Mouse (Mus musculus) layer of hippocampus, adult 18-20 months (tissue): Measurements from ENCODE around the gene Gna15. TPM values are rescaled to one million over a fixed set of nuclear protein-coding genes. Genes with fewer than 3 reads are reported as not detected.

ENCODE experiments used
- DNase-seq, 2 experiments: peaks; one replicate each; pipeline ENCODE4 v3.0.0; 2022; ENCODE audit warnings: low spot score in 2 of 2
- total RNA-seq, 2 experiments: library from RNA; stranded (reverse); gene quantifications; 2 replicates each; pipeline ENCODE4 v1.2.3; 2021

Gna15 gene
- total RNA-seq, 2 experiments from 2014 or later = 3.9 to 4.4 TPM

DNA sequence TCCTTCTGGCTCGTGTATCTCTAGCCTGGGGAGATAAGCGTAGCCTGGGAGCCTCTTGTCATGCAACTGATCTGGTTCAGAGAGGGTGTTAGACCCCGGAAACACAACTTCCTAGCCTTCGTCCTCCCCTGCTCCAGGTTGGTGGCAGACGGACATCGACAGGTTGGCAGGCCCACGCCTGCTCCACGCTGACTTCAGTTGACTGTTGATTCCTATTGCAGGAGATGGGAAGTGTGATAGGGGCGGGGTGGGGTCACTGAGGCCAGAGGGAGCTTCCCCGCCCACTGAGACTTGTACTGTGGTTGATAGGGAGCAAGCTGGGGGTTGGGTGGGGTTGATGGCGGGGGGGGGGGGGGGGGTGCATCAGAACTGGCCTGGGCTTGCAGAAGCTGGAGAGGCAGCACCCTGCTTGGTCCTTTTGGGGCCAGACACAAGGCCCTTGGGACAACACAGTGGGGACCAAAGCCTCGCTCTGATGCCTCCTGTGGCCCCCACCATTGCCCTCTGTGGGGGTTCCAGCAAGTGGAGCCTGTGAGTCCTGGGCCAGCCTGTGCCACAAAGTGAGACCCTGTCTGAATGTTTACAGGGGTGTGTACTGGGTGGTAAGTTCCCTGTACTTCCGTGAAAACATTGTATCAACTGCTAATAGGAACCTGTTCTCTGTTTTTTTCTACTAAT lies 1.1 kb upstream of the Gna15 start:
- no peak for DNase-seq

DNA sequence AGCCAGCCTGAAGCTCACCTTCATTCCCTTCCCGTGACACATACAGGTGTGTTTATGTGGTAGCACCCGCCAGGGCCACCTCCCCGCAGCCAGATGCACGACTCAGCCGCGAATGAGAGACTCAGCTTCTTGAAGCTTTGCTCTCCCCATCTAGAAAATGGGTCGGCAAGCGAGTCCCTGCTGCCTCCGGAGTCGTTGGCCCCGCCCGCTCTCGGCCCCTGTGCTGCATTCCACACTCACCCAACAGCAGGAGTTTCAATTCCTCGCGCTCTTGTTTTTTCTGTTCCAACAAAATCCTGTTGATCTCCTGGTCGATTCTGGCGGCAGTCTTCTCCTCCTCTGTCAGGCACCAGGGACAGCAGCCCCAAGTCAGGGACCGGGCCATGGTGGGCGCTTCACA lies 455 bp downstream of the Gna15 start:
- DNase-seq = no peak

DNA sequence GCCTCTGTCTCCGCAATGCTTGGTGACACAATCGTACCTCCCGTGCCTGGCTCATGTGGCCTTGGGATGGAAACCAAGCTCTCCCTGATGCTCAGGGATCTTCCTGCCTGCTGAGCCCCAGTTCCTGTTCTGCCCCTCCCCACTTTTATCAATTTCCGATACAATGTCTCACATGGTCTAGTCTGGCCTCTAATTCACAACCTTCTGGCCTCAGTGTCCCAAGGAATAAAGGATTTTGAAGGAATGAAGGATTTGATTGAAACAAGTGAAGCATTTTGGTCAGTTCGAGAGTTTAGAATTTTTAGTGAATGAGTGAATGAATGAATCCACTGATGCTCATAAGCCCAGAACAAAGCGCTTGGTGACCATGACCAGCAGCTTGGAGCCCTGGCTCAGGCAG lies 883 bp downstream of the Gna15 start:
- DNase-seq = no peak

DNA sequence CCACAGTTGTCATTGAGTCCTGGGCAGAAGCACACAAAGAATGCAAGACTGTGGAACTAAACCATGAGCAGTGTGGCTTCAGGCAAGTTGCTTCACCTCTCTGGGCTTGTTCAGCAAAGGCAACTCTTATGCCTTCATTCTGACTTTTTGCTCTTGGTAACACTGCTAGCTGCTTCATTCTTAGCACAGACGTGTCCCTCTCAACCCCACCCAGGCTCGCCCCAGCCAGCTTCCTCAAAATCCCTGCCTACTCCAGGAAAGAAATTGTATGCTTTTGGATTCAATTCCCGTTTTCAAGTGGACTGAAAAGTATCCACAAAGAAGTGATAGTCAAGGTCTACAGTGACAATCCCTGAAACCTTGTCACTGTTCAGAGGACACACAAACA lies 4.1 kb downstream of the Gna15 start:
- no peak for DNase-seq

DNA sequence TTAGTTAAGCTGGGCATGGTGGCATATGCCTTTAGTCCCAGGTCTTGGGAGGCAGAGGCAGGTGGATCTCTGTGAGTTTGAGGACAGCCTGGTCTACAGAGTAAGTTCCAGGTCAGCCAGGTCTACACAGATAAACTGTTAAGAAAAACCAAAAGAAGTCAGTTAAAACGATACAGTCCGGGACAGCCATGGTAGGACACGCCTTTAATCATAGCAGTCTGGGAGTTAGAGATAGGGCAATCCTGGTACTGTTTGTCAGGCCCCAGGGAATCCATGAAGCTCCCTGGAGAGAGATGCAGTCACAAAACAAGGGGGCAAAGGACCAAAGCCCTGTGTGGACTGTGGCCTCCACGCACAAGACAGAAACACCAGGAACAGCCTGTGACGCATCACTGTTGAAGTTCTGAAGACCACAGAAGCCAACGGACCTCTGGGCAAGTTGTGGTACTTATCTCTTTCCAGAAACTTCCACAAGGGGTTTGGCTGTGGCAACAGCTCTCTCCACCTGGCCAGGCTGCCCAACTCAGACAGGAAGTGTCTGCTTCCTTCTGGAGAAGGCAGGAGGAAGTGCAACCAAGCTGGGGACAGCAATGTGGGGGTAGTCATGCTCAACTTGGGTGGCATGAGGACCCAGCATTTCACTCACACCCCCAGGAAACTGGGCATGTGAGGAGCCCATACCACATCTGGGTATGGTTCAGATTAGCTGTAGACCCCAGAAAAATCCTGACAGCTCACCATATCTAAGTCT lies 4.6 kb downstream of the Gna15 start:
- DNase-seq = no peak

DNA sequence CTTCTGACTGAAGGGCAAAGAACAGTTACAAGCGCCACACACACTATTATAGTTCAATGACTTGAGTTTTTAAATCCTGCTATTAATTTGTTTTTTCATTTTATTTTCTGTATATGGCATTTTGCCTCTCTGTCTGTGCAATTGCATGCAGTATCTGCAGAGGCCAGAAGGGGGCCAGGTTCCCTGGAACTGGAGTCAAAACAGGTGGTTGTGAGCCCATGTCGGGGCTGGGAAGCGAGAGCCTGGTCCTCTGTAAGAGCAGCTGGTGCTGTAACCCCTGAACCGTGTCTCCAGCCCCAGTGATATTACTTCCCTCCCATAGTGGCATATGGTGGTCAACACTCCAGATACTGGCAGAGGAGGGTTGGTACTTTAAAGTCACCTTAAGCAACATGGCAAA lies 5.5 kb downstream of the Gna15 start:
- DNase-seq = peak in 1 of 2 experiments; percentile 76

DNA sequence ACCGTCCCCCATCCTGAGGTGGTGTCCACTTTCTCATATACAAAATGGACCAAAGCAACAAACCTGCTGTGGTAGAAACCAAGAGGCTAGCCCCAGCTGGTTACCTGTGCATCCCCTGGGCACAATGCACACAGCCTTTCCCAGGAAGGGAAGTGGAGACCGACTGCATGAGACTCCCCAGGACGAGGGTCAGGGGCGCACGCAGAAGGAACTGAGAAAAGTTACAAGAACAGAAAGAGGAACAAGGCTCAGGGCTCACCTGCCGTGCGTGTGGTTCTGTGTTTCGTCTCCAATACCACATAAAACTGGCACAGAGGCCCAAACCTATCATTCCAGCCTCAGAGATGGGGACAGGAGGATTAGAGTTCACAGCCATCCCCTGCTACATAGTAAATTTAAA lies 6.8 kb downstream of the Gna15 start:
- DNase-seq = no peak

DNA sequence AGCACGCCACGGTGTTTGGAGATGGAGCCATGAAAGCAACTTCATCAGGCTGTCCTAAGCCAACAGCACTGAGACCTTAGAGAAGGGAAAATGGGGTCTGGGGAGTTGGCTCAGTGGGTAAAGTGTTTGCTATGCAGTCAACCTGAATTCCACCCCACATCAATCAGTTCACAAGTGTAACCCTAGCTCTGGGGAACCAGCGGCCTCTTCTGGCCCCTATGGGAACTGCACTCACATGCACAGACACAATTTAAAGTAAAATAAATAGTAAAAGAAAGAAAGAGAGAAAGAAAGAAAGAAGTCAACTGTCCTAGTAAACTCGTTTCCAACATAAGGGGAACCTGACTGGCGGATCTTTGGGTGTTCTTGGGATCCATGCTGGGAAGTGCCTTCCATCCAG lies 10.2 kb downstream of the Gna15 start:
- no peak for DNase-seq

DNA sequence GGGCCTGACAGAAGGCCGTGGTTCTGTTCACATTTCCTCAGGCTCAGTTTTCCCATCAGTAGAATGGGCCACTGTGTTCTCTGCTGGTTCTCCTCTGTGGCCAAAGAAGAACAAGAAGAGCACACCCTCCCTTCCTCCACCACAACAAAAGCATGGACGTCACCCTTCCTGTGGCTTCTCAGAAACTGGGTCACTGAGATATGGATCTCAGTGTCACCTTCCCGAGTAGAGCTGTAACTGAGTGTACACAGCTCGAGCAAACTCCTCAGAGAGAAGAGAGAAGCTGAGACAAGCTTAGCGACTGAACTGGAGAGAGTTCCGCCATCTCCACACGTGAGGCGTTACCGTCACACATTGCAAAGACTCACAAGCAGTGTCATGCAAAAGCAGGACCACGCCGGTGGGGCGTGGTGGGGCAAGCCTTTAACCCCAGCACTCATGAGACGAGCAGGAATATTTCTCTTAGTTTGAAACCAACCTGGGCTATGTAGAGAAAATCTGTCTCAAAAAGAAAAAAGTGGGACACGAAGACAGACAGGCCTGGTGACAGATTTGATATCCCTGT lies 13.7 kb downstream of the Gna15 start:
- no peak for DNase-seq

DNA sequence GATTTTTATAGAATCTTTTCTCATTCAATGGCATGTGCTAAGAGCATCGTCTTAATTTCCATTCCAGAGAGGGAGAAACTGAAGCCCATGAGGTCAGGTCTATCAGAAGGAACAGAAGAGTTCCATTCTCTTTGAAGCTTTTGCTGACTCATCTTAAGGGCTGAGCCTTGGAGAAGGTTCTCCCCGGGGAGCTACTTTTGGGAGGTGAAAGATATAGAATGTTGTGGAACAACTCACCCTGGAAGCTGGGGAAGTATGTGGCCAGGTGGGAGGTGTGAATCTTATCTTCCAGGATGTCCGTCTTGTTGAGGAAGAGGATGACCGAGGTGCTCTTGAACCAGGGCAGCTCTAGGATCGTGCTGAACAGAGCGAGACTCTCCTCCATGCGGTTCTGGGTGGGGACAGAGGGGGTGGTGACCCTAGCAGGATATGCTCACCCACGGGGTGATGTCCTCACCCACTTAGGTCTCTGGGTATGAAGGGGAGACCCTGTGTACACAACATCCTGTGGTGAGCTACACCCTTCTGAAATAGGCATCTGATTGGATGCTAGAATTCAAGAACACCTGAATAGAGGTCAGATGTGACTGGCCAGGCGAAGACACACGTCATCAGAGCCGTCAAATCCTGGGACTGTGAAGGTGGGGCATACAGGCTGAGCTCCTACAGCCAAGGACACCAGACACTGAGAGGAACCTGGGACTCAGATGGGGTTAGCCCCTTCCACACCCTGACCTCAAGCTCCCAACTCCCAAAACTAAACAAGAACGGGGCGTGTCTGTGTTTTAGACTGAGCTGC lies 16.1 kb downstream of the Gna15 start:
- DNase-seq = no peak

DNA sequence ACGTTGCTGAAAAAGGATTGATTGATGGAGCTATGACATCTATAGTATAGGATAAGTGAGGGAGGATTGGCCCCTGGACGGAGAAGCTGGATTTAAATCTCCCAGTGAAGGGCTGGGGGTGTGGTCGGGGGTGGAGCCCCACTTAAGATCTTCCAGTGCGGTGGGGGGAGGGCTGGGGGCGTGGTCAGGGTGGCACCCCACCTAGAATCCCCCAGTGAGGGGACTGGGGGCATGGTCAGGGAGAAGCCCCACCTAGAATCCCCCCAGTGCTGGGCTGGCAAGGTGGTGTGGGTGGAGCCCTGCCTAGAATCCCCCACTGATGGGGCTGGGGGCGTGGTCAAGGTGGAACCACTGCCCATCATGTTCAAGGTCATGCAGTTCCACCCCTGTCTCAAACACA lies 16.9 kb downstream of the Gna15 start:
- no peak for DNase-seq

DNA sequence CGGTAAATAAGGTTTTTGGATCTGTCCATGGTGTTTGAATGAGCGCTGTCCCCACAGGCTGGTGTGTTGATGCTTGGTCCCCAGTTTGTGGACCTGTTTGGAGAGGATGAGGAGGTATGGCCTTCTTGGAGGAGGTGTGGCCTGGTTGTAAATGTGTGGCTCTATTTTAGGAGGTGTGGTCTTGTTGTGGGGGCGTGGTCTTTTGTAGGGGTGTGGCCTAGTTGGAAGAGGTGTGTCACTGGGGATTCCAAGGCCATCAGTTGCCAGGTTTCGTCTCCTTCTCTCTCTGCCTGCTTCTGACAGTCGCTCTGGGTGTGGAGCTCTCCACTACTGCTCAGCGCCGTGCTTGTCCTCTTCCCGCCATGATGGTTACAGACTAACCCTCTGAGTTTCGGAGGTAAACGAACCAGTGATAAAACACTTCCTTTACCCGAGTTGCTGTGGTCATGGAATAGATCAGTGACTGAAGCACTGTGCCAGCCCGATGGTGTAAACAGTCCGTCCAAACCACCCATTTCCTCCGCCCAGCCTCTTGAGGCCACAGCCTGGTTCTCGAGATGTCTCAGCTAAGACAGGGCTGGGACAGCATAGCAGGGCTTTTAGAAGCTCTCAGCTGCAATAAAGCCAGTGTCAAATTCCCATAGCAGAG lies 18.9 kb downstream of the Gna15 start:
- DNase-seq = no peak

DNA sequence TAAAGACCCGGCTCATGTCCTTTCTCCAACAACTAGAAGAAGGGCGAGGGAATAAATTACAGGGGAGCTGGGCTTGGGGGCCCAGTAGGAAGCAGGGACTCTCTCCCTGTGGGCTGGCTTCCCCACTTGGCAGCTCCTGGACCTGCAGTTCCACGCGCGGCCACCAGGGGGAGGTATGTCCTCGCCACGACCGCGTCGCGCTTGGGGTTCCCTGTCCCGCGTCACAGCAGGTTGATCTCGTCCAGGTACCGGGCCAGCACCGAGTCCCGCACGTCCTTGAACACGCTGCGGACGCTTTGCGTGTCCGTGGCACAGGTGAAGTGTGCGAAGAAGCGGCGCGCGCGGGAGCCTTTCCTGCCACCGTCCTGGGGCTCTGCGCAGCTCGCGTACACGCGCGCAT lies 21.4 kb downstream of the Gna15 start:
- DNase-seq = peak; percentile 79 to 94

DNA sequence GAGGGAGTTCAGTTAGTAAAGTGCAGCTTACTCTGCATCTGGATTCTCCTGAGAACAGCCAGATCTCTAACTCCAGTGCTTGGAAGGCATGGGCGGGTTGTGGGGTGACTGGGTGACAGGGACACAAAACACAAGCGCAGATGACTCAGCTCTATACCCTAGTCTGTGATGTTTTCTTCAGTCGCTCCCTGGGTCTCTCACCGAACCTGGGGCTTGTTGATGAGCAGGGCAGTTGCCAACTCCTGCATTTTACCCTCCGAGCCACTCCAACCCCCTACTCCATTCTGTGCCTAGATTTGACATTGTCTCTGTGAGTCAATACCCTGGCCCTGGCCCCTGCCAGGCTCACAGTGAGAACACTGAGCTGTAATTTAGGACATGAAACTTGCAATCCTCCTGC lies 22.2 kb downstream of the Gna15 start:
- DNase-seq = no peak

DNA sequence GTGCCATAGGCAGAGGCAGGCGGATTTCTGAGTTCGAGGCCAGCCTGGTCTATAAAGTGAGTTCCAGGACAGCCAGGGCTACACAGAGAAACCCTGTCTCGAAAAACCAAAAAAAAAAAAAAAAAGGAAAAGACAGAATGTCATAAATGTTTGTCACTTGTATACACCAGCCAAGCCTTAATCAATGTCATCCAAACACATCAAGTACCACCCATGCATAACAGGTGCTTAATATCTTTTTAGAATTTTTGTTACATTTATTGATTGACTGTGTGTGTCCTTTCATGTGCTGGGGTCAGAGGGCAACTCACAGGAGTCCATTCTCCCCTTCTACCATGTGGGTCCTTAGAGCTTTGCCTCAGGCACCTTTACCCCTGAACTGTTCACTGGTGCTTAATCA lies 24.0 kb downstream of the Gna15 start, which contains the start of gene S1pr4:
Gene S1pr4, minus strand, starts transcription at position 101 of the 400 bp plus-strand sequence.
- no peak for DNase-seq

DNA sequence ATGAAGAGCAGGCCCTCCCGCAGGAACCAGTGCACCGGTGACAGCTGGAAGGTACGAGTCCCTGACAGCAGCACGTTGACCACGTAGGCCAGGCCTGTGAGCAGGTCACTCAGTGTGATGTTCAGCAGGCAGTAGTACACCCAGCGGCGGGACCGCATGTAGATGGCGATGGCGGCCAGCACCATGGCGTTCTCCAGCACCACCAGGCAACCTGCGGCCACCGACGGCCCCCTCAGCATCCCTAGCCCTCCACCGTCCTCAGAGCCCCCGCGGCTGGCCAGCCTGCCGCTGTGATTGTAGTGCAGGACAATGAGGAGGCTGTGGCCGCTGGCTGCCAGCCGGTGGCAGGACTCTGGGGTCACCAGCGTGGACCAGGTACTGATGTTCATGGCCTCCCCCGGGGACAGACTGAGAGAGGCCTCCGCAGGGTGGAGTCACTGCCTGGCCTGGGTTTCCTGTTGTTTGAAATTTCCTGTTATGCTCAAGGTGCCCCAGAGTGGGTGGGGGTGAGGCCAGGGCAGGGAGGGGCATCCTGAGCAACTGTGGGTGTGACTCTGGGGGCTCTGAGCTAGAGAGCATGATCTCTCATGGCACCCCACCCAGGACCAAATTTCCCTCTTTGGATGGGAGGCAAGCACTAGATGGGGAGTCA lies 24.6 kb downstream of the Gna15 start:
- no peak for DNase-seq

DNA sequence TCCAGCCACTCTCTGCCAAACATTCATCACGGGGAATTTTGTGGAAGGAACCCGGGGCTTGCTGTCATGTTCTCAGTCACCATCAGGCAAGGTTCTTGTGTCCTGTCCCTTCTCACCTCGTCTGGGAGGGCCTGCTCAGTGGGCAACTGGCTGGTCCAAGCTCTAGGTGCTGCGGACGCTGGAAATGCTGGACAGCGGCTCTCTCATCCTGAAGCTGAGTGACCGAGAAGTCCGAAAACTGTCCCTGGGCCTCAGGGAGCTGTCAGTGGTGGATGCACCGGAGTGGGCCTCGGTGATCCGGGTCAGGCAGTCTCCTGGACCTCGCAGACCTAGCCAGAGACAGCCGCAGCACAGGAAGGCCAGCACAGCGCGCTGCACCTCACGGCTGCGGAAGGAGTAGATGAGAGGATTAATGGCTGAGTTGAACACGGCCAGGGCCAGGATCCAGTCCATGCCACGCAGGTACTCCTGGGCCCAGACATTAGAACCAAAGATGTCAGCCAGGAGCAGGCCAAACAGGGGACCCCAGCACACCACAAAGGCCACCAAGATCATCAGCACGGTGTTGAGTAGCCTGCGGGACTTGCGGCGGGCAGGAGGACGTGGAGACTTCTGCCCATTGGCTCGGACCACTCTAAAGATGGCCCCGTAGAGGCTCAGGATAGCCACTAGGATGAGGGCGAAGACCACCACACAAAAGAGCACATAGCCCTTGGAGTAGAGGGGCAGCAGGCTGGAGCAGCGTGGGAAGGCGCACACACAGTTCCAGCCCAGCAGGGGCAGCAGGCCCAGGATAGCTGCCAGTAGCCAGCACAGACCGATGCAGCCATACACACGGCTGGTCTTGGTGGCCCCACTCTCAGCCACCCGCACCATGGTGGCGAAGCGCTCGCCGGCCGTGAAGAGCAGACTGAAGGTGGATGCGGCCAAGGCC lies 25.4 kb downstream of the Gna15 start:
- DNase-seq = no peak

DNA sequence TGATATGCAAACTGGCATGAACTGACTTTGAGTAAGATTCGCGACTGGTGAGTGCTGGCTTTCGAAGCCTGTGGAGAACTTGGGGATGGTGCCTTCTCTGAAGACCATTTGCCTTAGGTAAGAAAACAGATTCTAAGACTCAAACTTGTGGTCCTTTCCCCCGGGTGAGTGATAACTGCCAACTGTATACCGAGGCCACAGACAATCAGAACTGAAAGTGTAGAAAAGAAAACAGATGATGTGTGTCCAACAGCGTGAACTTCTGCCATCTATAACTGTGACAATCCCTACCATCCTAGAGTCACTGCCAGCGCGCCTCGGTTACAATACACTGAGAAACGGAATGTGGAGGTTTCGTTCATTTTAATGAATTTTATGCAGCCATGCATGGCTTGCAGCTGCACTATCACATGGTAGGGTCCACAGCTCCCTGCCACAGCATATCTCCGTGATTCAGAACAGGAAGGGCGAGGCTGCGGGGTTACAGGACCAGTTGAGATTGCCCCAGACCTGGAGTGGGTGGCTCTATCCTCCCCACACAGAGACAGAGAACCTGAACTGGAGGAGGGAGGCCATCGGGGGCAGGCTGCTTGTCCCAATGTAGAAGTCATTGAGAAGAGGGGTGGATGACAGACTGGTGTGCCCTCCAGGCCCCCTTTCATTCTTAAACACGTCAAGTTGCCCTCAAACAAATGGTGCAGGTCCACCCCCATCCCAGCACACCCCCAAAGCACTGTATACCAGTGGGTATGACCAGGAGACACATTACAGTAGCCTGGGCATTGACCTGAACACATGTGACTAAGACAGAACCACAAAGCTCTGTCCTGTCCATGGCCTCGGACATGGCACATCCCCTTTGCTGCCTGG lies 26.4 kb downstream of the Gna15 start:
- no peak for DNase-seq

DNA sequence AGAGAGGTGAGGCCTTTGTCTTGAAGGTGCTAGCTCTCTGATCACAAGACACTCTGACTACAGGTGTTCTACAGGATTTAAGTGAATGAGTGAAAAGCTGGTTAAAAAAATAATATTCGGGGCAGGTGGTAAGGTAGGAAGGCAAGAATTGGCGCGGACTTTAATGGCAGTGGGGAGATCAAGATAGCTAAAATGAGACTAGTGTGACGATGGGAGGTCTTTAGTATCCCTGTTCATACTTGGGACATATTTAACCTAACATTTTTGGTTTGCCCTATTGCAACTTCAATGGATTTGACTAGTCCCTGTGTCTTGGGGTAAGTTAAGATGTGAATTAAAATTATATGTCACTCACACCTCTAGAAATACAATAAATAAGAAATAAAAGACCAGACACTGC lies 27.1 kb downstream of the Gna15 start:
- no peak for DNase-seq
